Mouse (Mus musculus): Measurements from ENCODE around the gene Smc4.

DNA sequence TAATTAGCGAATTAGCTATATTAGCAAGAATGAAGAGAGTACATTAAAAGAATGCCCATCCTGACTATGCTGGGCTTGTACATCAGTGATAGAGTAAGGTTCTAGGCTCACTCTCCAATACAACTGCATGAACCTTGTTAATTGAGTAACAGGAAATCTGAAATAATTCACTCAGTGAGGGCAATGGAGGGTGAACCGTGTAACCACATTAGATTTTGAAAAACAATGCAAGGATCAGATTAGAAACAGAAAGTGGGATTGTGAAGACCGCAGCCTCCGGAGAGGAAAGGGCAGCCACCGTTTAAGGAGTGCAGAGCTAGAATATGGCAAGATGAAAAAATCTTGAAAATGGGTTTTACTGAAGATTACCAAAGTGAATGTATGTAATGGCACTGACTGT lies 36.8 kb downstream of the Smc4 start:
- no peak for TF ChIP-seq POLR2A (IDR thresholded peaks at IDR 0.05; ENCODE audit: low read depth, low read length)
- no peak for TF ChIP-seq CTCF (IDR thresholded peaks at IDR 0.05; ENCODE audit: extremely low read depth, insufficient read length, insufficient replicate concordance, low read depth, low read length)

All from small intestine, adult 2 months (tissue).